Mouse (Mus musculus) kidney, postnatal 0 days (tissue): ENCODE data around the gene Klf16. TPM values are rescaled to one million over a fixed set of nuclear protein-coding genes. Genes with fewer than 3 reads are reported as not detected.
A peak's percentile ranks its signal among the peaks of the same experiment; 100 is the strongest.

Source experiments
- ATAC-seq: fragments of 200-750 bp; cut with Nextera tagmentation; replicated peaks from 2 replicates; pipeline ENCODE4 v1.8.0; 2017; ENCODE audit warnings: low read depth, moderate number of reproducible peaks, moderate TSS enrichment, moderate library complexity; ENCODE audit not compliant: low FRiP score
- DNase-seq: peaks from one replicate; pipeline ENCODE4 v3.0.0-alpha.2; 2016; ENCODE audit warnings: low spot score
- H3K27ac ChIP-seq: fragments of 300-500 bp; sonication (generic); 2 replicates; pipeline ENCODE4 v1.5.1; 2014; ENCODE audit warnings: mild to moderate bottlenecking
- H3K27me3 ChIP-seq: fragments of 300-500 bp; sonication (generic); 2 replicates; pipeline ENCODE4 v1.6.1; 2014; ENCODE audit warnings: low read length, mixed read lengths; ENCODE audit not compliant: insufficient read depth
- H3K36me3 ChIP-seq: fragments of 300-500 bp; sonication (generic); 2 replicates; pipeline ENCODE4 v1.6.1; 2014; ENCODE audit warnings: low read length, mixed read lengths; ENCODE audit not compliant: insufficient read depth
- H3K4me1 ChIP-seq: fragments of 300-500 bp; sonication (generic); replicated peaks from 2 replicates; pipeline ENCODE4 v1.6.1; 2014; ENCODE audit warnings: antibody characterized with exemption, low read length, mixed read lengths; ENCODE audit not compliant: insufficient read depth
- H3K4me2 ChIP-seq: fragments of 300-500 bp; sonication (generic); 2 replicates; pipeline ENCODE4 v1.6.1; 2014; ENCODE audit warnings: mild to moderate bottlenecking, low read length, moderate library complexity, mixed read lengths
- H3K4me3 ChIP-seq: fragments of 300-500 bp; sonication (generic); replicated peaks from 2 replicates; pipeline ENCODE4 v1.5.1; 2014; ENCODE audit warnings: low read depth, low read length
- H3K9ac ChIP-seq: fragments of 300-500 bp; sonication (generic); 2 replicates; pipeline ENCODE4 v1.6.1; 2014; ENCODE audit warnings: low read depth, low read length
- H3K9me3 ChIP-seq: fragments of 300-500 bp; sonication (generic); replicated peaks from 2 replicates; pipeline ENCODE4 v1.6.1; 2016; ENCODE audit warnings: low read length, inconsistent platforms, mixed read lengths
- CTCF ChIP-seq: IDR thresholded peaks from 2 replicates; pipeline ENCODE4 v1.5.1; 2016; ENCODE audit warnings: antibody characterized with exemption, low read depth, mild to moderate bottlenecking, moderate library complexity
- whole genome bisulfite sequencing: fragments of 180-500 bp; shearing (Covaris S2); extraction: QIAGEN DNeasy Blood & Tissue Kit; methylation state at CpG from one replicate; pipeline ENCODE4 v1.1.7; 2014; 5-methylcytosine and 5-hydroxymethylcytosine counted together
- polyA plus RNA-seq: library from polyadenylated mRNA; unstranded; fragments of >200 nt; fragmentation: Nextera tagmentation; extraction: Ambion mirVana; gene quantifications from 2 replicates; pipeline ENCODE4 v1.2.1, GENCODE M21; 2015

Klf16 gene
- polyA plus RNA-seq, 1 experiment from 2014 or later: 8.8 TPM

- peak overlapping the region; percentile 38; the same call in 1 of the 2 replicates for H3K9ac ChIP-seq
- H3K4me1 ChIP-seq: peaks cover 22% of the 10 kb centered on the region
- peaks cover 3% of the 10 kb centered on the region; the same call in 1 of the 2 replicates for H3K36me3 ChIP-seq
- H3K4me3 ChIP-seq: peak overlapping the region; percentile 46
- no peak for ATAC-seq
- peak overlapping the region; percentile 67 for H3K4me2 ChIP-seq
- no peak for TF ChIP-seq CTCF
- H3K27ac ChIP-seq: peak overlapping the region; percentile 92
- H3K27me3 ChIP-seq: no peaks in the 10 kb centered on the region
- WGBS: under 1% methylated on average over 9 of the region's 9 CpGs
- no peaks in the 10 kb centered on the region for H3K9me3 ChIP-seq
- DNase-seq: no peak
These were observed 44.5 kb upstream of the Klf16 start for GRCm38 (mm10) chr10:80621690-80621939.

- no peaks in the 10 kb centered on the region for H3K27me3 ChIP-seq
- peak overlapping the region; percentile 67 for H3K4me2 ChIP-seq
- peak overlapping the region; percentile 38; the same call in 1 of the 2 replicates for H3K9ac ChIP-seq
- H3K4me3 ChIP-seq: peak overlapping the region; percentile 46
- no peaks in the 10 kb centered on the region for H3K9me3 ChIP-seq
- ATAC-seq (no peak), DNase-seq (no peak)
- peaks cover 17% of the 10 kb centered on the region for H3K4me1 ChIP-seq
- 34% methylated on average over 16 of the region's 16 CpGs for WGBS
- TF ChIP-seq CTCF: no peak
- peak overlapping the region; percentile 92; the same call in 1 of the 2 replicates for H3K27ac ChIP-seq
- peaks cover 4% of the 10 kb centered on the region; the same call in 1 of the 2 replicates for H3K36me3 ChIP-seq
These were observed 43.9 kb upstream of the Klf16 start for GRCm38 (mm10) chr10:80620796-80621689.

GRCm38 (mm10) chr10:80620365-80620764 is 43.2 kb upstream of the Klf16 start:
- ATAC-seq: no peak
- Histone ChIP-seq H3K4me3 (no peak overlapping the region), H3K4me1 (peaks cover 12% of the 10 kb centered on the region), H3K4me2 (no peak overlapping the region), H3K9me3 (no peaks in the 10 kb centered on the region), H3K36me3 (peaks cover 8% of the 10 kb centered on the region; the same call in 1 of the 2 replicates), H3K27ac (no peak overlapping the region), H3K9ac (no peak overlapping the region), H3K27me3 (no peaks in the 10 kb centered on the region)
- WGBS: 90% methylated on average over 9 of the region's 9 CpGs
- no peak for DNase-seq
- no peak for TF ChIP-seq CTCF

GRCm38 (mm10) chr10:80619465-80620244 is 42.5 kb upstream of the Klf16 start:
- Histone ChIP-seq H3K27ac (no peak overlapping the region), H3K9ac (no peak overlapping the region), H3K4me3 (no peak overlapping the region), H3K4me2 (no peak overlapping the region), H3K36me3 (peaks cover 9% of the 10 kb centered on the region; the same call in 1 of the 2 replicates), H3K4me1 (peaks cover 9% of the 10 kb centered on the region), H3K9me3 (no peaks in the 10 kb centered on the region), H3K27me3 (no peaks in the 10 kb centered on the region)
- TF ChIP-seq CTCF: no peak
- no peak for DNase-seq
- no peak for ATAC-seq
- 45% methylated on average over 8 of the region's 8 CpGs for WGBS

- DNase-seq (peak; percentile 53), ATAC-seq (no peak)
These were observed 41.1 kb upstream of the Klf16 start for GRCm38 (mm10) chr10:80618181-80618580.

GRCm38 (mm10) chr10:80614351-80614750 is 37.2 kb upstream of the Klf16 start:
- Histone ChIP-seq H3K9me3 (no peaks in the 10 kb centered on the region), H3K4me2 (no peak overlapping the region), H3K9ac (no peak overlapping the region), H3K27ac (no peak overlapping the region), H3K27me3 (no peaks in the 10 kb centered on the region), H3K4me3 (no peak overlapping the region), H3K36me3 (peaks cover 32% of the 10 kb centered on the region; the same call in 1 of the 2 replicates), H3K4me1 (no peaks in the 10 kb centered on the region)
- ATAC-seq (no peak), DNase-seq (no peak)
- TF ChIP-seq CTCF: no peak
- 88% methylated on average over 6 of the region's 6 CpGs for WGBS

More at GRCm38 (mm10) chr10:80618181-80618580, 41.1 kb upstream of the Klf16 start:
- peaks cover 20% of the 10 kb centered on the region; the same call in 1 of the 2 replicates for H3K36me3 ChIP-seq
- 0 out of 2 replicates have a peak overlapping the region, but pooled peaks have one; percentile 11 for H3K27ac ChIP-seq
- H3K9me3 ChIP-seq: no peaks in the 10 kb centered on the region
- peaks cover 2% of the 10 kb centered on the region; the same call in 1 of the 2 replicates for H3K4me1 ChIP-seq
- TF ChIP-seq CTCF: no peak
- WGBS: 53% methylated on average over 9 of the region's 9 CpGs
- no peak overlapping the region for H3K9ac ChIP-seq
- no peak overlapping the region for H3K4me2 ChIP-seq
- no peaks in the 10 kb centered on the region for H3K27me3 ChIP-seq
- no peak overlapping the region for H3K4me3 ChIP-seq
